Mouse (Mus musculus): Measurements from ENCODE around the gene Polr3e.
A peak's percentile ranks its signal among the peaks of the same experiment; 100 is the strongest.

The Polr3e gene

GRCm38 (mm10) chr7:120980931-120981924, 63.7 kb downstream of the Polr3e start:
- DNase-seq: peak; percentile 68

- peak; percentile 94 for DNase-seq
These were observed 64.8 kb downstream of the Polr3e start, which contains the start of the genes Cdr2 and Mfsd13b for GRCm38 (mm10) chr7:120982200-120982841. Gene Cdr2, minus strand, starts transcription at chr7:120982312. Gene Mfsd13b, plus strand, starts transcription at chr7:120982509.

- no peak for DNase-seq
These were observed 65.4 kb downstream of the Polr3e start for GRCm38 (mm10) chr7:120982968-120983367.

- DNase-seq: no peak
These were observed 73.6 kb downstream of the Polr3e start for GRCm38 (mm10) chr7:120991191-120991590.

Measured in kidney, postnatal 10 days (tissue).